Mouse (Mus musculus): ENCODE data around the gene Exoc6. TPM values are rescaled to one million over a fixed set of nuclear protein-coding genes. Genes with fewer than 3 reads are reported as not detected.
"Not testable (repeated sequence)": the region's sequence is repeated elsewhere in the genome, so short reads cannot be mapped to it uniquely, and the experiment has no call there.

Gene Exoc6
- polyA plus RNA-seq, 1 experiment, result 4.5 TPM

- no peaks in the 10 kb centered on the region for H3K79me2 ChIP-seq (ENCODE audit: control insufficient read depth, insufficient read depth)
- no peak overlapping the region for H3ac ChIP-seq (ENCODE audit: control insufficient read depth, insufficient read length)
- no peaks in the 10 kb centered on the region for H3K36me3 ChIP-seq (ENCODE audit: control insufficient read depth, insufficient read depth)
- no peak overlapping the region for H3K4me3 ChIP-seq
- no peak overlapping the region for H3K4me2 ChIP-seq (ENCODE audit: low read depth)
- H3K27me3 ChIP-seq (ENCODE audit: control insufficient read depth, insufficient read depth, insufficient read length), result peaks cover 6% of the 10 kb centered on the region
- no peak for TF ChIP-seq SRF (IDR thresholded peaks at IDR 0.05; ENCODE audit: control insufficient read depth, insufficient read length, low read depth)
- TF ChIP-seq MAX (IDR thresholded peaks at IDR 0.05; ENCODE audit: low read depth), result no peak
- TF ChIP-seq REST (IDR thresholded peaks at IDR 0.05; ENCODE audit: insufficient read depth, insufficient read length), result no peak
- TF ChIP-seq USF1 (IDR thresholded peaks at IDR 0.05; ENCODE audit: low read depth), result no peak
- TF ChIP-seq POLR2AphosphoS2 (IDR thresholded peaks at IDR 0.05; ENCODE audit: insufficient read length, low read depth), result no peak
- no peak for TF ChIP-seq POLR2A (IDR thresholded peaks at IDR 0.05; ENCODE audit: insufficient read length, low read depth)
- TF ChIP-seq CEBPB (IDR thresholded peaks at IDR 0.05; ENCODE audit: insufficient read depth, poor library complexity, severe bottlenecking), result no peak
- TF ChIP-seq MYOD1 (IDR thresholded peaks at IDR 0.05; ENCODE audit: control insufficient read depth in 1 of 3, insufficient read length in 2 of 3, low read depth in 2 of 3), result no peak
- no peak for TF ChIP-seq TCF12 (IDR thresholded peaks at IDR 0.05; ENCODE audit: insufficient read depth, poor library complexity, severe bottlenecking)
Measured at GRCm38 (mm10) chr19:37546776-37547175, 3.4 kb upstream of the Exoc6 start.

- TF ChIP-seq POLR2A (IDR thresholded peaks at IDR 0.05; ENCODE audit: insufficient read length, low read depth) (no peak), TCF3 (IDR thresholded peaks at IDR 0.05; ENCODE audit: insufficient read length, low read depth) (no peak), TCF12 (IDR thresholded peaks at IDR 0.05; ENCODE audit: insufficient read depth, poor library complexity, severe bottlenecking) (no peak), MYOG (IDR thresholded peaks at IDR 0.05; ENCODE audit: control insufficient read depth in 1 of 3, insufficient read depth in 1 of 3, insufficient read length in 2 of 3, low read depth in 2 of 3) (no peak), POLR2AphosphoS2 (IDR thresholded peaks at IDR 0.05; ENCODE audit: insufficient read length, low read depth) (no peak), REST (IDR thresholded peaks at IDR 0.05; ENCODE audit: insufficient read depth, insufficient read length) (no peak), MAX (IDR thresholded peaks at IDR 0.05; ENCODE audit: low read depth) (no peak), MYOD1 (IDR thresholded peaks at IDR 0.05; ENCODE audit: control insufficient read depth in 1 of 3, insufficient read length in 2 of 3, low read depth in 2 of 3) (no peak), USF1 (IDR thresholded peaks at IDR 0.05; ENCODE audit: low read depth) (no peak), E2F4 (IDR thresholded peaks at IDR 0.05; ENCODE audit: insufficient read depth) (no peak), CEBPB (IDR thresholded peaks at IDR 0.05; ENCODE audit: insufficient read depth, poor library complexity, severe bottlenecking) (no peak), SRF (IDR thresholded peaks at IDR 0.05; ENCODE audit: control insufficient read depth, insufficient read length, low read depth) (no peak)
- Histone ChIP-seq H3K36me3 (ENCODE audit: control insufficient read depth, insufficient read depth) (no peaks in the 10 kb centered on the region), H3K27me3 (ENCODE audit: control insufficient read depth, insufficient read depth, insufficient read length) (peaks cover 6% of the 10 kb centered on the region), H3K79me2 (ENCODE audit: control insufficient read depth, insufficient read depth) (no peaks in the 10 kb centered on the region), H3ac (ENCODE audit: control insufficient read depth, insufficient read length) (no peak overlapping the region), H3K4me2 (ENCODE audit: low read depth) (peak overlapping the region; percentile 86), H3K4me3 (peak overlapping the region; percentile 39)
Measured at GRCm38 (mm10) chr19:37551040-37551566, 885 bp downstream of the Exoc6 start.

- H3K79me2 ChIP-seq (ENCODE audit: control insufficient read depth, insufficient read depth), result no peaks in the 10 kb centered on the region
- TF ChIP-seq MYOD1 (IDR thresholded peaks at IDR 0.05; ENCODE audit: control insufficient read depth in 1 of 3, insufficient read length in 2 of 3, low read depth in 2 of 3) (no peak), REST (IDR thresholded peaks at IDR 0.05; ENCODE audit: insufficient read depth, insufficient read length) (no peak), E2F4 (IDR thresholded peaks at IDR 0.05; ENCODE audit: insufficient read depth) (no peak), POLR2AphosphoS2 (IDR thresholded peaks at IDR 0.05; ENCODE audit: insufficient read length, low read depth) (no peak), MAX (IDR thresholded peaks at IDR 0.05; ENCODE audit: low read depth) (no peak), CEBPB (IDR thresholded peaks at IDR 0.05; ENCODE audit: insufficient read depth, poor library complexity, severe bottlenecking) (no peak), TCF12 (IDR thresholded peaks at IDR 0.05; ENCODE audit: insufficient read depth, poor library complexity, severe bottlenecking) (no peak)
- H3K36me3 ChIP-seq (ENCODE audit: control insufficient read depth, insufficient read depth), result no peaks in the 10 kb centered on the region
- no peaks in the 10 kb centered on the region for H3K27me3 ChIP-seq (ENCODE audit: control insufficient read depth, insufficient read depth, insufficient read length)
- H3ac ChIP-seq (ENCODE audit: control insufficient read depth, insufficient read length), result no peak overlapping the region
- no peak overlapping the region for H3K4me2 ChIP-seq (ENCODE audit: low read depth)
- no peak overlapping the region for H3K4me3 ChIP-seq
Measured at GRCm38 (mm10) chr19:37553376-37554265, 3.4 kb downstream of the Exoc6 start.

- H3ac ChIP-seq (ENCODE audit: control insufficient read depth, insufficient read length); H3K4me3 ChIP-seq; H3K4me2 ChIP-seq (ENCODE audit: low read depth); H3K36me3 ChIP-seq (ENCODE audit: control insufficient read depth, insufficient read depth); H3K79me2 ChIP-seq (ENCODE audit: control insufficient read depth, insufficient read depth); H3K27me3 ChIP-seq (ENCODE audit: control insufficient read depth, insufficient read depth, insufficient read length): not testable (repeated sequence)
Measured at GRCm38 (mm10) chr19:37554266-37554650, 4.0 kb downstream of the Exoc6 start.

GRCm38 (mm10) chr19:37555863-37556566, 5.8 kb downstream of the Exoc6 start:
- no peak overlapping the region for H3K4me2 ChIP-seq (ENCODE audit: low read depth)
- TF ChIP-seq E2F4 (IDR thresholded peaks at IDR 0.05; ENCODE audit: insufficient read depth) (no peak), REST (IDR thresholded peaks at IDR 0.05; ENCODE audit: insufficient read depth, insufficient read length) (no peak), USF1 (IDR thresholded peaks at IDR 0.05; ENCODE audit: low read depth) (no peak), MAX (IDR thresholded peaks at IDR 0.05; ENCODE audit: low read depth) (no peak), POLR2A (IDR thresholded peaks at IDR 0.05; ENCODE audit: insufficient read length, low read depth) (no peak), TCF3 (IDR thresholded peaks at IDR 0.05; ENCODE audit: insufficient read length, low read depth) (no peak), MYOG (IDR thresholded peaks at IDR 0.05; ENCODE audit: control insufficient read depth in 1 of 3, insufficient read depth in 1 of 3, insufficient read length in 2 of 3, low read depth in 2 of 3) (no peak), SRF (IDR thresholded peaks at IDR 0.05; ENCODE audit: control insufficient read depth, insufficient read length, low read depth) (no peak), CEBPB (IDR thresholded peaks at IDR 0.05; ENCODE audit: insufficient read depth, poor library complexity, severe bottlenecking) (no peak), POLR2AphosphoS2 (IDR thresholded peaks at IDR 0.05; ENCODE audit: insufficient read length, low read depth) (no peak), MYOD1 (IDR thresholded peaks at IDR 0.05; ENCODE audit: control insufficient read depth in 1 of 3, insufficient read length in 2 of 3, low read depth in 2 of 3) (no peak), TCF12 (IDR thresholded peaks at IDR 0.05; ENCODE audit: insufficient read depth, poor library complexity, severe bottlenecking) (no peak)
- no peaks in the 10 kb centered on the region for H3K27me3 ChIP-seq (ENCODE audit: control insufficient read depth, insufficient read depth, insufficient read length)
- H3K36me3 ChIP-seq (ENCODE audit: control insufficient read depth, insufficient read depth), result no peaks in the 10 kb centered on the region
- H3ac ChIP-seq (ENCODE audit: control insufficient read depth, insufficient read length), result no peak overlapping the region
- H3K79me2 ChIP-seq (ENCODE audit: control insufficient read depth, insufficient read depth), result no peaks in the 10 kb centered on the region
- H3K4me3 ChIP-seq, result no peak overlapping the region

Data from myocyte (in vitro differentiated cells).